Mouse (Mus musculus) liver, embryonic 16.5 days (tissue): ENCODE measurements around the gene Slc40a1. TPM values are rescaled to one million over a fixed set of nuclear protein-coding genes. Genes with fewer than 3 reads are reported as not detected.
A peak's percentile ranks its signal among the peaks of the same experiment; 100 is the strongest.

Experiments used
- ATAC-seq: fragments of 200-750 bp; cut with Nextera tagmentation; 2 replicates; pipeline ENCODE4 v1.8.0; 2017; ENCODE audit warnings: low read depth, mild to moderate bottlenecking, moderate number of reproducible peaks, moderate library complexity
- H3K27ac ChIP-seq: fragments of 300-500 bp; sonication (generic); 2 replicates; pipeline ENCODE4 v1.5.1; 2014; ENCODE audit warnings: mild to moderate bottlenecking, low read length
- H3K27me3 ChIP-seq: fragments of 300-500 bp; sonication (generic); 2 replicates; pipeline ENCODE4 v1.6.1; 2014; ENCODE audit warnings: low read depth, low read length, mixed read lengths; ENCODE audit not compliant: control insufficient read depth, insufficient read depth
- H3K36me3 ChIP-seq: fragments of 300-500 bp; sonication (generic); 2 replicates; pipeline ENCODE4 v1.6.1; 2014; ENCODE audit warnings: mild to moderate bottlenecking; ENCODE audit not compliant: control insufficient read depth, insufficient read depth
- H3K4me1 ChIP-seq: fragments of 300-500 bp; sonication (generic); 2 replicates; pipeline ENCODE4 v1.6.1; 2014; ENCODE audit warnings: low read depth, low read length, mixed read lengths; ENCODE audit not compliant: control insufficient read depth
- H3K4me2 ChIP-seq: fragments of 300-500 bp; sonication (generic); 2 replicates; pipeline ENCODE4 v1.6.1; 2014; ENCODE audit warnings: low read depth, low read length, mixed read lengths
- H3K4me3 ChIP-seq: fragments of 300-500 bp; sonication (generic); 2 replicates; pipeline ENCODE4 v1.5.1; 2014; ENCODE audit warnings: low read depth, mild to moderate bottlenecking, low read length
- H3K9ac ChIP-seq: fragments of 300-500 bp; sonication (generic); 2 replicates; pipeline ENCODE4 v1.6.1; 2014; ENCODE audit warnings: low read depth, low read length
- H3K9me3 ChIP-seq: fragments of 300-500 bp; sonication (generic); replicated peaks from 2 replicates; pipeline ENCODE4 v1.6.1; 2016; ENCODE audit warnings: low read length; ENCODE audit not compliant: control insufficient read depth
- WGBS: fragments of 180-500 bp; shearing (Covaris S2); extraction: QIAGEN DNeasy Blood & Tissue Kit; methylation state at CpG from one replicate; pipeline ENCODE4 v1.1.7; 2014; ENCODE audit not compliant: insufficient replicate concordance; 5-methylcytosine and 5-hydroxymethylcytosine counted together
- polyA plus RNA-seq: library from polyadenylated mRNA; unstranded; fragments of >200 nt; fragmentation: Nextera tagmentation; extraction: Ambion mirVana; gene quantifications from 2 replicates; pipeline ENCODE4 v1.2.1, GENCODE M21; 2015

Slc40a1 gene
- polyA plus RNA-seq, 1 experiment from 2014 or later: 179 TPM

GRCm38 (mm10) chr1:45875640-45876039, 50.7 kb downstream of the Slc40a1 start:
- Histone ChIP-seq H3K4me1 (peaks cover 24% of the 10 kb centered on the region), H3K9me3 (no peaks in the 10 kb centered on the region), H3K9ac (no peak overlapping the region), H3K4me3 (no peak overlapping the region), H3K36me3 (no peaks in the 10 kb centered on the region), H3K27me3 (no peaks in the 10 kb centered on the region), H3K27ac (peak overlapping the region; percentile 38; the same call in 1 of the 2 replicates), H3K4me2 (peak overlapping the region; percentile 24; the same call in 1 of the 2 replicates)
- ATAC-seq: peak; percentile 87
- 29% methylated on average over 2 of the region's 2 CpGs for WGBS

GRCm38 (mm10) chr1:45873250-45873649, 53.1 kb downstream of the Slc40a1 start:
- Histone ChIP-seq H3K36me3 (no peaks in the 10 kb centered on the region), H3K9ac (no peak overlapping the region), H3K9me3 (no peaks in the 10 kb centered on the region), H3K4me3 (no peak overlapping the region), H3K4me2 (0 out of 2 replicates have a peak overlapping the region, but pooled peaks have one; percentile 24), H3K4me1 (peaks cover 24% of the 10 kb centered on the region), H3K27me3 (no peaks in the 10 kb centered on the region), H3K27ac (peak overlapping the region; percentile 34)
- 12% methylated on average over 2 of the region's 2 CpGs for WGBS
- peak; percentile 80 for ATAC-seq

- no peak overlapping the region for H3K4me3 ChIP-seq
- H3K9me3 ChIP-seq: no peaks in the 10 kb centered on the region
- H3K4me1 ChIP-seq: peaks cover 8% of the 10 kb centered on the region
- no peak overlapping the region for H3K9ac ChIP-seq
- H3K27me3 ChIP-seq: no peaks in the 10 kb centered on the region
- peak; percentile 30; the same call in 1 of the 2 replicates for ATAC-seq
- no peaks in the 10 kb centered on the region for H3K36me3 ChIP-seq
- H3K4me2 ChIP-seq: no peak overlapping the region
- WGBS: 36% methylated on average over 3 of the region's 3 CpGs
- peak overlapping the region; percentile 18; the same call in 1 of the 2 replicates for H3K27ac ChIP-seq
Observed at GRCm38 (mm10) chr1:45868479-45869137, 57.7 kb downstream of the Slc40a1 start.

DNA sequence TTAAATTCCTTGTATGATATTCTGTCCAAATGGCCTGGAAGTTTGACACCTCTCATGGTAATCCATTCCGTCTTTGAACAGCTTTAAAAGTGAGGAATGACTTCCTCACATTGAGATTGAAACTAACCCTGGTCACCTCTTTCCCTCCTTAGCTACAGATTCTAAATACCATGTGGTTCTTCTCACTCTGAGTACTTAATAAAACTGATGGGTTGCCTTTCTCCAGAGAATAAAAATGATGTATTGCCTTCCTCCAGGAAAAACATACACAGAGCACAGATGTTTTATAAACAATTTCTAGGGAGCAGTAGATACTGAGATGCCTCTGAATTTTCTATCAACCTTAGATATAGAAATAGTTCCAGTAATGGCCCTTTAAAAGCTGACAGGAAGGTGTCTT, 58.3 kb downstream of the Slc40a1 start:
- no peaks in the 10 kb centered on the region for H3K27me3 ChIP-seq
- peak overlapping the region; percentile 18; the same call in 1 of the 2 replicates for H3K27ac ChIP-seq
- no peak overlapping the region for H3K9ac ChIP-seq
- peaks cover 2% of the 10 kb centered on the region; the same call in 1 of the 2 replicates for H3K9me3 ChIP-seq
- H3K4me3 ChIP-seq: no peak overlapping the region
- ATAC-seq: no peak
- 61% methylated on average over 1 of the region's 1 CpGs for WGBS
- H3K4me1 ChIP-seq: peaks cover 5% of the 10 kb centered on the region
- no peaks in the 10 kb centered on the region for H3K36me3 ChIP-seq
- H3K4me2 ChIP-seq: no peak overlapping the region

- no peaks in the 10 kb centered on the region for H3K36me3 ChIP-seq
- 47% methylated on average over 3 of the region's 3 CpGs for WGBS
- H3K9ac ChIP-seq: no peak overlapping the region
- no peak overlapping the region for H3K4me3 ChIP-seq
- peaks cover 3% of the 10 kb centered on the region; the same call in 1 of the 2 replicates for H3K9me3 ChIP-seq
- no peak overlapping the region for H3K4me2 ChIP-seq
- H3K4me1 ChIP-seq: no peaks in the 10 kb centered on the region; the same call in 1 of the 2 replicates
- no peak overlapping the region for H3K27ac ChIP-seq
- no peaks in the 10 kb centered on the region for H3K27me3 ChIP-seq
- no peak for ATAC-seq
Observed at GRCm38 (mm10) chr1:45866288-45867018, 59.9 kb downstream of the Slc40a1 start.

DNA sequence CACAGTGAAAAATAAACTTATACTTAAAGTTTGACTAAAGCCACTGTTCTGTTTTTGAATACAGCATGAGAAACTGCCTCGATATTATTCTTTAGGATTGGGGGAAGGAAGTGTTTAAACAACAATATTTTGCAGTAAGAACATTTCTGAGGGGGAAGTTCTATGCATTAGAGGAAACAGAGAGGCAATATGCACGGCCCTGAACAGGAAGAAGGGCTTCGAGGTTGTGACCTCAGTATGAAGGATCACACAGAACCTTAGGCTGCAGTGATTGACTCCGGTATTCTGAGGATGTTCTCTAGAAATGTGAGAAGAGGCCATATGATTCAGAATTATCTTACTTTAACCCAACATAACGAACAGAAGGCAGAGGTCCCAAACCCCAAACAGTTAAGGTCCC, 60.6 kb downstream of the Slc40a1 start:
- Histone ChIP-seq H3K27me3 (no peaks in the 10 kb centered on the region), H3K4me1 (no peaks in the 10 kb centered on the region; the same call in 1 of the 2 replicates), H3K9ac (no peak overlapping the region), H3K4me2 (no peak overlapping the region), H3K36me3 (no peaks in the 10 kb centered on the region), H3K4me3 (no peak overlapping the region), H3K9me3 (peaks cover 3% of the 10 kb centered on the region; the same call in 1 of the 2 replicates), H3K27ac (no peak overlapping the region)
- WGBS: 13% methylated on average over 5 of the region's 5 CpGs
- ATAC-seq: peak; percentile 42

DNA sequence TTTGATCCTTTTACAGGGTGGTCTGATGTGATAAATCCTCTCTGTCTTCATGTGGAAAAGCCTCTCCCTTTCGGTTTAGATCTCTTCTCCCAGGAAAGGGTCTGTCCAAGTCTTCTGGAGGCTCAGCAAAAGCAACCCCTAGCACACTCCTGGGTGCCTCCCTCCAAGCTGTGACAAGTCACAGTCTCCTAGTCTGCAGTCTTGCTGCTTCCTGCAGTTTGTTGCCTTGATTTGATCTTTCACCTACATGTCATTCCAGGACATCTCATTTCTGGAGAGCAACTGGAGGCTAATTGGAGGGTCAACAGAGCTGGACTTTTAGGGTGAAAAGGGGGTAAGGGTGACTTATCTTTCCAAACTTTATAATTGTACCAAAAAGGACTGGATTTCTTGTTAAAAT, 61.0 kb downstream of the Slc40a1 start:
- H3K4me3 ChIP-seq: no peak overlapping the region
- no peak overlapping the region for H3K9ac ChIP-seq
- no peaks in the 10 kb centered on the region for H3K36me3 ChIP-seq
- peaks cover 2% of the 10 kb centered on the region; the same call in 1 of the 2 replicates for H3K4me1 ChIP-seq
- 26% methylated on average over 1 of the region's 1 CpGs for WGBS
- H3K27me3 ChIP-seq: no peaks in the 10 kb centered on the region
- 0 out of 2 replicates have a peak overlapping the region, but pooled peaks have one; percentile 41 for H3K27ac ChIP-seq
- peak; percentile 28; the same call in 1 of the 2 replicates for ATAC-seq
- no peak overlapping the region for H3K4me2 ChIP-seq
- peaks cover 3% of the 10 kb centered on the region; the same call in 1 of the 2 replicates for H3K9me3 ChIP-seq

DNA sequence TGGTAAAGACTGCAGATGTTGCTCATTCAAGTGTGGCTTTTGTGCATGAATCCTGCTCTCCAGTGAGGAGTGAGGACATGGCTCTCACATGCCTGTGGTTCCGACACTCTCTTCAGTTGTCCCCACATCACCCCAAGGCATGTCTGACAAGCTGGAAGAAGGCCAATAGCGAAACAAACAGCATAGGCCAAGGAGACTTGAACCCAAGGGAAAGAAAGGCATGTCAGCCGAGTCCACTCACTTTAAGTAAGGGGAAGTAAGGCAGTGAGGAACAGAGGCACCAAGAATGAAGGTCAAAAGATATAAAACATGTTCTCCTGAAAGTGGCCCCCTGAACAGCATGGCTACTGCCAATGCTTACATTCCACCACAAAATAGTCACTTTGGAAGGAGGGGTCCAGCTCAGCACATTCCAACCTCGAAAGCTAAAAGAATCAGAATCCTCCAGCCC, 61.7 kb downstream of the Slc40a1 start:
- Histone ChIP-seq H3K4me3 (no peak overlapping the region), H3K27ac (peak overlapping the region; percentile 45; the same call in 1 of the 2 replicates), H3K9me3 (peaks cover 3% of the 10 kb centered on the region; the same call in 1 of the 2 replicates), H3K4me2 (no peak overlapping the region), H3K27me3 (no peaks in the 10 kb centered on the region), H3K36me3 (no peaks in the 10 kb centered on the region), H3K9ac (no peak overlapping the region), H3K4me1 (peaks cover 8% of the 10 kb centered on the region; the same call in 1 of the 2 replicates)
- no peak for ATAC-seq
- 56% methylated on average over 4 of the region's 4 CpGs for WGBS
